Mouse (Mus musculus) retina, adult 2 months (tissue): Measurements from ENCODE around the gene Ccser1.

Experiments
- DNase-seq: peaks from one replicate; pipeline ENCODE4 v3.0.0-alpha.2; 2012; ENCODE audit warnings: low read depth, low spot score

The Ccser1 gene

DNA sequence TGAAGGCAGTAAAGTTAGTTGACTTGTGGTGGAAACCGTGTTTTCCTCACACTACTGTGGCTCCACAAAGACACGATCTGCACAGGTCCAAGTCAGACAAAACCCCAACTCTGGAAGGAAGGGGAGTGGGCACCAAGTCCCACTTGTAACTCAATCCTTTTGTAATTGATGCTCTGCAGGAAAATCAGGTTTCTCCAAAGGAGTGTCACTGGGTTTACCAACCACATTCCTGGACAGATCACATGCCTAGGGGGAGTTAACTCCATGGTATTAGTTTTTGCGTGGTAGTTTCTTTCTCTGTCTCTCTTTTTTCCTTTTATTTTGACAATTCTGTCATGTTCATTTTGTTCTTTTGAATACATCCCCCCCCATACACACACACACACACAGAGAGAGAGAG, 252.0 kb downstream of the Ccser1 start:
- DNase-seq = no peak

DNA sequence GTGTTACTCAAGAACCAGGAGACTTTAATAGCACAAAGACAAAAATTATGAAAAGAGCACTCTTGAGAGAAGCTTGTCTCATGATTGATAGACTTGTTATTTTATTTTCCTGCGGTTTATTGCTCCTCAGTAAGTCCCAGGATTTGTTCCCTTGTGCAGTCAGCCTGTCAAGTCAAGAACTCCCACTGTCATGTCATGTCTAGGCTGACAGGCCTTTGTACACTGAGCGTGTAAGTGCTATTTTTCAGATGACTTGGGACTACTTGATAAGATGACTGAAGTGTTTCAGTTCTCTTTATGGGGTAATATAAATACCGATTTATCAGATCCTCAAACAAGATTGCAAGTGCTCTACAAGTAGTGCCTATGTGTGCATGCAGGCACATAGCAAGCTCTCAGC, 252.6 kb downstream of the Ccser1 start:
- DNase-seq = no peak

DNA sequence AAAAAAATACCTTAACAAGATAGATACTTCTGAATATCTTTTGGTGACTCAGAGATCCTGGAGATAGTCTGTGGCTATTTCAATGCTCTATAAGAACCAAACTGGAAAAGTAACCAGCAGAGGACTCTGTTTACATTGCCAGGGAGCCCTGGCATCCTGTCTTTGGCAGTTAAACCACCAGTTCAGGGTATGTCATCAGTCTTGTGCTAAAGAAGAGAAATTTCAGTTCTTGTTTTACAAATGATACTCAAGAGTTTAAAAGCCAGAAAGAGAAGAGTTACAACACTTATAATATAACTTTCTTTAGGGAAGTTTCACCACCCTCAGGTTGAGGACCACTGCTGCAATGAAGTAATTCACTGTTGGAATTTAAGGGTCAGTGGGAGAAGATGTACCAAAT, 258.0 kb downstream of the Ccser1 start:
- no peak for DNase-seq

- no peak for DNase-seq
Measured at GRCm38 (mm10) chr6:61471371-61472152, 291.4 kb downstream of the Ccser1 start.

DNA sequence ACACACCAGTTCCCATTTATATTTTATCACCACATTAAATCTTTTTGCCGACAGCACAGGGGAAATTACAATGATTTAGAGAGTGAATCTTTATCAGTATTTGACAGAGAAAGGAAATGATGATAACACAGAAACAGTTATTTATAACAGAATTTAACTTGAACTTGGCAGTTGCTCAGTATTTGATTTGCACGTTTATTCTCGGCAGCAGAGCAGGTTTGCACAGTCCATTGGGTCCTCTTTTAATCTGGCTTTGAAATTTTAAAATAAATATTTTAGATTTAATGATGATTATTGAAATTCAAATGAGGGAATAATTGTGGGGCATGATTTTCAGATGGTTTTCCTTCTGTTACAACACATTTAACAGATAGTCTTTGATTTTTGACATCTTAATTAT, 305.2 kb downstream of the Ccser1 start:
- no peak for DNase-seq

GRCm38 (mm10) chr6:61491979-61492821, 312.1 kb downstream of the Ccser1 start:
- no peak for DNase-seq

GRCm38 (mm10) chr6:61493386-61493785, 313.3 kb downstream of the Ccser1 start:
- no peak for DNase-seq

- DNase-seq = no peak
Measured at GRCm38 (mm10) chr6:61515310-61515709, 335.2 kb downstream of the Ccser1 start.

- DNase-seq = no peak
Measured at GRCm38 (mm10) chr6:61521587-61521986, 341.5 kb downstream of the Ccser1 start.

DNA sequence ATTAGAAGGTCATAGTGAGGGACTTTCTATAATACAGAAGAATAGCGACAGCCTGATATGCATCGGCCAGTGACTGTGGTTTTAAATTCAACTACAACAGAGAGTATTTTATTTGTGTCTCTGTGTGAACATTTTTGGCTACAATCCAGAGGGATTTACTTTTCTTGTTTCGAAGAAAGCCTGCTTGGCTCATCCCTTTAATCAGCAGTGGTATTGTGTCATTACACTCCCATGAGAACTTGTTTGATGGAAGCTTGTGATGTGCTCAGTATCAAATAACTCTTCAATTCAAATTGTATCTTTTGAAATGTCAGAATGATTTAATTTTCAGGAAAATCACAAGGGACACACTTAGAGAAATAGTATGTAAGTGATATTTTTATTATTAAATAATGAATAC, 342.0 kb downstream of the Ccser1 start:
- no peak for DNase-seq

GRCm38 (mm10) chr6:61523748-61524493, 343.8 kb downstream of the Ccser1 start:
- DNase-seq = no peak

DNA sequence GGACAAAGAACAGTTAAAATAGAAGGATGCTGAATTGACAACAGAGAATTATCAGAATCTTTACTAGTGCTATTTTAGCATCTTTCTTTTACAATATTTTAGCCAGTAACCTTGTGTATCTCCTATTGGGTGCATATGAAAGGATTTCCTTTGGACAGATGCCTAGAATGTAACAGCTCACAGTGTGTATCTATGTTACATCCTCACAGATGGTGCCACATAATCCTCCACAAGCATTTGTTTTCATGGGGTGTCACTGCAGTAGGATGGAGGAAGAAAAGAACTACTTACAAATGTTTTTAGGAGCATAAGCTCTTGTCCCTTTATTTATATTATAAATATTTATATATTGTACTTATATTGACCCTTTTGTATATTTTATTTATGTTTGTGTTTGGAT, 360.6 kb downstream of the Ccser1 start:
- DNase-seq = no peak

- DNase-seq = no peak
Measured at GRCm38 (mm10) chr6:61543459-61544044, 363.4 kb downstream of the Ccser1 start.

DNA sequence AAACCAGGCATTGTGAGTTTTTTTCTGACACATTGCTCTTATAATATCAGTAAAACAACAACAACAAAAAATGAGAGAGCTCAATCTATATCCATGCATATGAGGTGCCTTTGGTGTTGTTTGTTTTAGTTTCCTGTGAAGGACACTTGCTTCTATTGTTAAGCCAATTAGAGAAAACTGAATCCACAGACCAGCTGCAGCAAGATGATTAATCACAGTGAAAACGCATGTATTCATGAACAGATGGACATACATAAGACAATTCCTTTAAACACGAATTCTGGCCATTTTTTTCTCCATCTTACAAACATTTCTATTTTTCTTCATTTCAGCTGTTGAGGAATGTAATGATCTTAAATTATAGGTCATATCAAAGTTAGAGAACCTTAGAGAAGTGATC, 387.4 kb downstream of the Ccser1 start:
- DNase-seq = no peak

DNA sequence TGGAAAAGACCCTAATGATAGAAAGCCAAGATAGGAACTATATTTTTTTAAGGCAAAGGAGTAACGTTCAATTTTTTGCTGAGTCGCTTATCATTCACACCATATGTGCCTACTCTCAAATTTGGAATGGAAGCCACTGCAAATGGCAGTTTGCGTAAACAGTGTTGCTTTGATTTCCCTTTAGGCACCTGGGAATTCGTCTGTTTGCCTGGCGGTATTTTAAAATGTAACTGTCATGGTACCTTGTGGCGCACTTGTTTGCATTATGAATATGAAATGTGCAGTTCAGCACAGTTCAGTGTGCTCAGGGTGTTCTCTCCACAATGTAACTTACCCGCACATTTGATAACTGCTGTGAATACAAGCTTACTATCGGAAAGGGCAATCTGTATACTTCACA, 387.8 kb downstream of the Ccser1 start:
- no peak for DNase-seq

DNA sequence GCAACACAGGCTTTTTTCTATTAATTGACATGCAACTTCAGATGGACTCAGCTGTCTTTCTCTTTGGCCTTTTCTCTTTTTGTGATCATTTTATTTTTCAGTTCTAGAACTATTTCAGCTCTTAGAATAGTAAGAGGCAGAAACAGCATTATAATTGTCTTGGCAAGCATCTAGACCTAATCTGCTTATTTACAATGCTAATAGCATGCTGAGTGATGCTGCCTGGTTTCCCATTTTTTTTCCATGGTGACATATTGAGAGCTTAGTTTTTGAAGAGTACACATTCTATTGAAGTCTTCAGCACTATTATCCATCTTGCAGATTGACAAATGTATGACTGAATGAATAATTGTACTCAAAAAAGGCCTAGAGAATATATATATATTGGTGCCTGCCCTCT, 401.6 kb downstream of the Ccser1 start:
- no peak for DNase-seq

DNA sequence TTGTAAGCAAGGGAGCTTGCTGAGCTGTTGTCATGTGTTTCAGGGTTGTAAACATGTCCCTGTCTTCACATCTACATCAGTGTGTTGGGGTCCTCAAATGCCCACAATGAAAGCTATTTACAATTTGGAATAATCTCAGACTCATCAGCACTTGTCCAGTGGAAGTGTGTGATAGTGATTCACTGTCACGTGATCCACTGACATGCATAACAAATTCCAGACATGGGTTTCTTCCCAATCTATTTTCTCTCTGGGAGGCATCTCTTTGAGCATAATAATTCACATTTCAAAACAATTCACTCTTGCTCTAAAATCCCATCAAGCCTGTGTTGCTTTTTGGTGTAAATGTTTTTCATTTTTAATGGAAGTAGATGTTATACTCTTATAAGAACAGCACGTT, 408.9 kb downstream of the Ccser1 start:
- DNase-seq = no peak

GRCm38 (mm10) chr6:61601911-61602310, 421.8 kb downstream of the Ccser1 start:
- no peak for DNase-seq

- no peak for DNase-seq
Measured at GRCm38 (mm10) chr6:61614920-61615319, 434.8 kb downstream of the Ccser1 start.

DNA sequence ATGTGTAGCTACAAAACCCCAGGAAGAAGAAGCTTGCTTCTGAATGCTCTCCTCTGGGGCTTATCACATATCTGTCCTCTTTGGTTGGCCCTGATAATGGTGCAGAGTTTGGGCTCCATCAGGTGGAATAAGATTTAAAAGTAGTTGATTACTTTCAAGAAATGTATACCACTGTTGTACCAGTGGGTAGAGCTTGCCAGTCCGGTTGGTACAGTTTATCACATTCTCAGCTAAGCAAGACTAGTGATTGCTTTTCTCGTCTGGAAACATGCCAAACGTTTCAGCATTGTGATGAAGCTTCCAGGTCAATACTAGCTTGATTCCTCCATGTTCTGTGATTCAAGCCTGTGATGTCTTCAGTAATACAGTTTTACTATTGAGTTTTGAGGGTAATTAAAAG, 441.6 kb downstream of the Ccser1 start:
- no peak for DNase-seq

- DNase-seq = no peak
Measured at GRCm38 (mm10) chr6:61661414-61661813, 481.3 kb downstream of the Ccser1 start.

- no peak for DNase-seq
Measured at GRCm38 (mm10) chr6:61664572-61664971, 484.4 kb downstream of the Ccser1 start.
